Mouse (Mus musculus) ZHBTc4 (cell line): ENCODE data around the gene Prdx5.

Source experiments
- DNase-seq: peaks from one replicate; pipeline ENCODE4 v3.0.0-alpha.2; 2011; ENCODE audit warnings: low read depth, low spot score

Prdx5 gene

GRCm38 (mm10) chr19:6892512-6892911, 17.4 kb downstream of the Prdx5 start:
- no peak for DNase-seq

- no peak for DNase-seq
Measured at GRCm38 (mm10) chr19:6877965-6878364, 31.9 kb downstream of the Prdx5 start.

GRCm38 (mm10) chr19:6876799-6877198, 33.1 kb downstream of the Prdx5 start:
- no peak for DNase-seq

DNA sequence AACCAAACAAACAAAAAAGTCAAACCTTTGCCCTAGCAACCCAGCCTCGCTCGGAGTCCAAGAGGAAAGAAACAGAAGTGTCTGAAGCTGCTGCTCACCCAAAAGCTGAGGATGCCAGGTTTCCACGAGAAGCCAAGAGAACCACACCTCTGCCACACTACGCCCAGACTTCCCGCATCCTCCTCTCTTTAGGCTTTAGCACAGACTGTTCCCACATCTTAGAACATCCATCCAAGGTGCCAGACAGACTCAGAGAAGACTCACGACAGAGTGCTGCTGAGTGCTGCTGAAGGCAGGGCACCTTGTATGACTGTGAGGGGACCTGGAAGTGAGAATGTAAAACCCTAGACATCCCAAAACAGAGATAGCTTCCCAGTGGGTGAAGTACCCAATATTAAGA, 34.1 kb downstream of the Prdx5 start:
- DNase-seq: no peak

DNA sequence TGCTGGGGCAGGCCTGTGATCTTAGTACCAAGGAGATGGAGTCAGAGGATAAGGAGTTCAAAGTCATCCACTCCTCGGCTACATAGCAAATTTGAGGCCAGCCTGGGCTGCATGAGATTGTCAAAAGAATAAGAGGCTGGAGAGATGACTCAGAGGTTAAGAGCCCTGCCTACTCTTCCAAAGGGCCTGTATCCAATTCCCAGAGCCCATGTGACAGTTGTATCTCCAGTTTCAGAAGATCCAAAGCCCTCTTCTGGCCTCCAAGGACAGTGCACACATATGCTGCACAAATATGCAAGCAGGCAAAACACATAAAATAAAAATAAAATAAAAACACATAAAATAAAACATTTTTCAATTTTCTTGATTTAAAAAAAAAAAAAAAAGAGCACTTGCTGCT, 35.6 kb downstream of the Prdx5 start:
- no peak for DNase-seq

DNA sequence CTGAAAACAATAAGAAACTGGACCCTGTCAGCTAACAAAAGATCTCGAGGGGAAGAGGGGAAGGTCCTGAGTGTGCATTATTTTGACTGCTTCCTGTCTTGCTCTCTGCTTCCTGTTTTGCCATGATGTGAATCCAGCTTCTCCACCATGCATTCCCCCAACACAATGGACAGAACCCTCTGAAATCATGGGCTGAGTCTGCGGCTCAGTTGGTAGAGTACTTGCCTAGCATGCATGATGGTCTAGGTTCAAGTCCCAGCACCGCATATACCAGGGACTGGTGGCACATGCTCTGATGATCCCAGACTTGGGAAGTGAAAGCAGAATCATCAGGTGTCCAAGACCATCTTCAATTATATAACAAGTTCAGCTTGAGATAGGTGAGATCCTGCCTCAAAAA, 37.2 kb downstream of the Prdx5 start:
- no peak for DNase-seq

DNA sequence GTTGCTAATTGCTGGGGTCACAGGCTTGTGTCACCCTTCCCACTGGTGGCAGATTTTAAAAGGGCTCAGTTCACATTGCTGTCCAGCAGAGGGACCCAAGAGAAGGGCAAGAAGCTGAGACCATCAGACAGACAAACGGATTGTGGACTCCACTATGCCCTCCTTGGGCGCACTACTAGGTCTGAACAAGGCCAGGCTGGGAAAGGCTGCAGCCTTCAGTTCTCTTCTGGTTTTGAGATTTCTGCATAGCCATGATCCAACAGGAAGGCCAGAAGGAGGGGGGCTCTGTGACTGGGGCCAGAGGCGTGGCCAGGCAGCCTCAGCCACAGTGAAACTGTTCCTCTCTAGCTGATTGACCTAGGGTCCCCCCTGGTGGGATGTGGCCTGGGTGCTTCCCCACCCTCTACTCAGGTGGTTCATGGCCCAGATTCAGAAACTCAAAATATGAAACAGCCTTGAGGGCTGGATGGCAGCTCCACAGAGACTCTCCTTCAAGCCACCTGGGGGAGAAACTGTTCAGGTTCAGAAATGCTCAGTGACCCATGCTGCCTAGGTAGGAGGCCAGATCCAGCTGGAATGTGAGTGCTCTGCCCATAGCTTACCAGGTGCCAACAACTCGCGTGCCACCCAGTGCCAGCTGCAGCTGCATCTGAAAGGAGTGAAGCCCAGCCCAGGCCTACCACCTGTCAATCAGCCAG, 38.2 kb downstream of the Prdx5 start:
- peak; percentile 77 for DNase-seq

DNA sequence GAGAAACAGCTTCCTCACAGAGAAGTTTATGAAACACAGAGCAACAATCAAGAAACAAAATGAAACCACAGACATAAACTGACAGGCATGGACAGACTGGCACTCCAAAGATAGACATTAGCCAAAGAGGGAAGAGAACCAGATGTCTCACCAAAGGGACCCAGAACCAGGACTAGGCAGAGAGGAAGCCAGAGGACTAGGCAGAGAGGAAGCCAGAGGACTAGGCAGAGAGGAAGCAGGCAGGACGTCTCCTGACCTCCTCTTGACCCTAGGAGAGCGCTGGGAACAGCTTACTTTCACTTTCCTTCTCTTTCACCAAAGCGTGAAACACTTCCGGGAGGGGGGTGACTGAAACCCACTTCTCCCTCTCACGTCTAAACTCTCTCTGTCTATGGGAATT, 40.6 kb downstream of the Prdx5 start:
- DNase-seq: no peak

- DNase-seq: no peak
Measured at GRCm38 (mm10) chr19:6861451-6861850, 48.5 kb downstream of the Prdx5 start.

- no peak for DNase-seq
Measured at GRCm38 (mm10) chr19:6860706-6861105, 49.2 kb downstream of the Prdx5 start.

DNA sequence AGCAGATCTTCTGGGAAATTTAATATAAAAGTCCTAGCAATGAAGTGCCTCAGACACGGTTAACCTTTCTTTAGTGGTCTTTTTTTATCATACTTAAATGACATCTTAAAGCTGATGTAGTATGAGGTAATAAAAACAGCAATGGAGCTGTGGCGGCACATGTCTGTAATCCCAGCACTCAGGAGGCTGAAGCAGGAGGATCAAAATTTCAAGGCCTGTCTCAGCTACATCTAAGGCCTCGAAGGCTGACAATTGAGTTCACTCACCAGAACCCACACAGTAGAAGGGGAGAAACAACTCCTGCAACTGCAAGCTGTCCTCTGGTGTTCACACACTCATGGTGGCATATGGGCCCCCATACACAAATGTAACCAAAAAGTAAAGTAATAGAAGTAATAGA, 49.9 kb downstream of the Prdx5 start:
- DNase-seq: no peak

DNA sequence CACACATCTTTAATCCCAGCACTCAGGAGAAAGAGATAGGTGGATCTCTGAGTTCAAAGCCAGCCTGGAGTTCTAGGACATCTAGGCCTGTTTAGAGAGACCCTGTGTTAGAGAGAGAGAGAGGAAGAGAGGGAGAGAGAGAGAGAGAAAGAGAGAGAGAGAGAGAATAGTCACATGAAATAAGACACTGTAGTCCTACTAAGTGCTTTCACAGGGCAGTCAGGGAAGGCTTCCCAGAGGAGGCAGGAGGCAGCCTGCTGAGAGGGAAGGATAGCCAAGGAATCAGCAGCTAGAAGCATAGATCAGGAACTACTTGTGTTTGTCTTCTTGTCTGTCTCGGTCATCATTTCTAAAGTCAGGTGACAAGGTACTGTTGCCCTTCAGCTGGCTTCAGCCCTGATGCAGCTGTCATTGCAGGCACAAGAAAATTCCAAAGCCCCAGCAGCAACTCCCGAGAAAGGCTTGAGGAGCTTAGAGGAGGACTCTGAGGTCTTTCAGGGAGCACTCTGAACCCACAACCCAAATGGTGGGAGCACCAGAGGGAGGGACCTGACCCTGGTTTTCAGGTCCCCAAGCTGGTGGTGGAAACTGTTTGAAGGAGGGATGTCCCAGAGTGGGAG, 50.8 kb downstream of the Prdx5 start:
- no peak for DNase-seq

DNA sequence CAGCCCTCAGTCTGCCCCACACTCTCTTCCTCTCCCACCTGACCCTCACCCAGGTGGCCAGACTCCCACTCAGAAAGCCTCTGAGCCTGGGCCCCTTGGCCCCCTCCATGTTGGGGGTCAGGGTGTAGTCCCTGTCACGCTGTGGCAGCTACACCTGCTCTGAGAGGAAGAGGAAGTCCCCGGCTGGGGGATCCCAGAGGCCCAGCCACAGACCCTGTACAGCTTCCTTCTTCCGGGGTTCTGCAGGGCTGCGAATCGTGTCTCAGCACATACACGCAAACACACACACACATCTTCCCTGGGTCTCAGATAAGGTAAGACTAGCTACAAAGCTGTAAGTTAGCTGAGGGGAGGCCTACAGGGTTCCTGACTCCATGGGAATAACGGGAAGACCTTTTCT, 51.9 kb downstream of the Prdx5 start, which contains the start of gene Ccdc88b:
Ccdc88b (minus strand) TSS at position 181 of the 400 bp plus-strand sequence.
- no peak for DNase-seq

- no peak for DNase-seq
Measured at GRCm38 (mm10) chr19:6857391-6858005, 52.4 kb downstream of the Prdx5 start.

DNA sequence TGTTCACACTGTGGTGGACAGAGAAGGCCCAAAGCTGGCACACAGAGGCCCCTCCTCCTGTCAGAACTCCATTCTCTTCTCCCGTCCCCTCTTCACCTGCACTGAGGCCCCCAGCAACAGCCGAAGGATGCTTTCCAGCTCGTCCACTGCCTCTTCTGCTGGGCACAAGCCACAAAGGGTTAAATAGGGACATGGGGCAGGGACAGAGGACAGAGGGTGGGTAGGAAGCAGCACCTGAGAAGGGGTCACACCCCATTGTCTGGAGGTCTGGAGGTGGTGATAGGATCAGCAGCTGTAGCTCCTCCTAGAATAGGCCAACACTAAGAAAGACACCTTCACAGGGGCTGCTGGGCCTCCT, 52.9 kb downstream of the Prdx5 start:
- no peak for DNase-seq
